Mouse (Mus musculus): ENCODE data around the gene Hoxa9.

DNA sequence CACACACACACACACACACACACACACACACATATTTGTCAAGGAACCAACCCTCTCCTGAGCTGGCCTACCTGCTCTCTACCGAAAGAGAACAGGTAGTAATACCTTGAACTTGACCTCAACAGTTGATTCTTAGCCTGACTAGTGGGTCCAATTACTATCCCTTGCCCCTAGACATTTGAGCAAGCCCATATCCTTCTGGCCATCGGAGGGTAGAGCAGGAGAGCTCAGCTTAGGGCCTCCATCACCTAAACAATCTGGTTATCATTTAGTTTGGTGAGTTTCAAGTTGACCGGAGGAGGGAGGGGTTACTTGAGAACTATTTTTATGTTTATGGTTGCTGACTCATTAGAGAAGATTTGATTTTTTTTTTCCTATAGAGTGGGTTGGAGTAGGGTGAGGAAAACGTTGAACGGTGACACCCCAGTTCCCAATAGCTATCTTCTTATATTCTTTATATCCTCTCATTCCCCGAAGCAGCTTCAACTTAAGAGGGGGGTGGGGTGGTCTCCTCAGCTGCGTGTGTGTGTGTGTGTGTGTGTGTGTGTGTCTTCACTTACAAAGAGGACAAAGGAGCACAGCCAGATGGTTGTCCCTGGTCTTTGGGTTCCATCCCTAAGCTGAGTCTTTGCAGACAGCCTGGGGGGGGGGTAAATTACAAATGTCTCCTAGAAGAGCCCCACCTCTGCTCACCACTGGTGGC, 20.4 kb upstream of the Hoxa9 start:
- no peak for TF ChIP-seq POLR2A (IDR thresholded peaks at IDR 0.05; ENCODE audit: borderline replicate concordance, low read depth, low read length)
- no peak for TF ChIP-seq CTCF (IDR thresholded peaks at IDR 0.05; ENCODE audit: low read depth, low read length)

All from bone marrow macrophage, adult 2 months (primary cell).